Mouse (Mus musculus): ENCODE results near the gene Fetub.

Gene Fetub

DNA sequence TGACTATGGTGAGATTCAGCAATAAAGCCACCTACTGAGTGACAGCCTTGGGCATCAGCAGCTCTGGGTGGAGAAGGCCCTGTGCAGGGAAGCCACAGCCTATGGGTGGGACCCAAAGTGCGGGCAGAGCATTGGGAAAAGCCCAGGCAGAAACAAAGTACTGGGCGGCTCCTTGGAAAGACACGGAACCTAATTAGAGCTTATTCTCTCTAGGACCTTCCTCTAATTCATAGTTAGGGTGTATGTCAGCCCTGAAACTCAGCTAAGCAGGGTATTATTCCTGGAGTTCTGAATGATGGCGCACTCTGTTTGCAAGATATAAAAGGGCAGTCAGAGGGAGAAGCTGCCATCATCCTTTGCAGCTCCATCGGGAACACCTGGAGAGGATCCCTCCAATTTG lies at the start of gene Fetub:
Gene Fetub, plus strand, starts transcription at position 301 of the 400 bp plus-strand sequence.
- no peak for DNase-seq (ENCODE audit: low spot score)

GRCm38 (mm10) chr16:22872397-22872796 lies 45.7 kb upstream of the Fetub start:
- no peak for DNase-seq (ENCODE audit: low spot score)

DNA sequence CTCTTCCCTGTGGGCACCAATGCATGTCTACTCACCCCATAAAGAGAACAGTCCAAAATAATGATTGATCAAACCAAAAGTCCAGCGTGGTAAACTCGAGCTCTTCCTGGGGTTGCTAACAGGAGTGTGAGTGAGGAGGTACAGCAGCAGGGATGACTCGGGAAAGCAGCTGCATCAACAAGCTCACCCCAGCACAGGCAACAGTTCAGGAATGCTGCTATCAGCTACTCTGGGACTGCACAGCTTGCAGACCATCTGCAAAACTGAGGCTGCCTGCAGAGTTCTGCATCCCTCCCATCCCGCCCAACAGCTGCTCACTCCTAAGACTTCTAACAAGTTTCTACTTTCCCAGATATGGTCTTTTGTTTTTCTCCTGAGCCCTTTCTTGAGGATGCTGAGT lies 44.8 kb upstream of the Fetub start:
- no peak for DNase-seq (ENCODE audit: low spot score)

- DNase-seq (ENCODE audit: low spot score): peak; percentile 74
Measured at GRCm38 (mm10) chr16:22876218-22877043, 41.7 kb upstream of the Fetub start.

DNA sequence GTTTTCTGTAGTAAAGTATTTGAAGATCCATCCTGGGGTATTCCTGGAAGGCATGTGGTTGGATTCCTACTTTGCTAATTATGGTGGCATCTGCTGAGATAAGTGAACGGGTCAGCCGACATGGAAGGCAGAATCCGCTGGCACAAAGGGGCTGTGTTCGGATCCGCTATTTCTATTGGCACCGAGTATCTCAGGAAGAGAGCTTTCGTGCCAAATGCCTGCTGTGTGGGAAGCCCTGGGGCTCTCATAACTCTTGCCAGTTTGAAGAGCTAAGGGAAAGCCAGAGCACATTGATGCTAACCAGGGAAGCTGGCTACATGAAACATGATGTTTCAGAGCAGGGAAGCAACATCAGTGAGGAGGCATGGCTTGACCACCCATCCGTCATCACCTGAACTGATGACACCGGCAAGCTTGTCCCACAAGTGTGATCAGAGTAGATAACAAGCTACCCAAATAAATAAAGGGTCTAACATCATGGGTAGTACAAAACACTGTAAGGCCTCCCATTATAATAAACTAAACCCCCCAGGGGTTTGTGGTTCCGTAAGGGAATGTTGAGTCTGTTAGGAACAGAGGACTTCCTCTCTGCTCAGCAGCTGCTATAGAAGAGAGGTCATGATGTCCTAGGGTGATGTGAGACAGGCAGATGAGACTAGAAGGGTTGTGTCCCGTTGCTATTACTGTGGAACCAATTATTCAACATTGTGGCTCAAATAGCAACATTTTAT lies 40.3 kb upstream of the Fetub start:
- peak; percentile 15 for DNase-seq (ENCODE audit: low spot score)

- no peak for DNase-seq (ENCODE audit: low spot score)
Measured at GRCm38 (mm10) chr16:22878716-22879115, 39.4 kb upstream of the Fetub start.

- no peak for DNase-seq (ENCODE audit: low spot score)
Measured at GRCm38 (mm10) chr16:22879945-22880595, 38.1 kb upstream of the Fetub start.

DNA sequence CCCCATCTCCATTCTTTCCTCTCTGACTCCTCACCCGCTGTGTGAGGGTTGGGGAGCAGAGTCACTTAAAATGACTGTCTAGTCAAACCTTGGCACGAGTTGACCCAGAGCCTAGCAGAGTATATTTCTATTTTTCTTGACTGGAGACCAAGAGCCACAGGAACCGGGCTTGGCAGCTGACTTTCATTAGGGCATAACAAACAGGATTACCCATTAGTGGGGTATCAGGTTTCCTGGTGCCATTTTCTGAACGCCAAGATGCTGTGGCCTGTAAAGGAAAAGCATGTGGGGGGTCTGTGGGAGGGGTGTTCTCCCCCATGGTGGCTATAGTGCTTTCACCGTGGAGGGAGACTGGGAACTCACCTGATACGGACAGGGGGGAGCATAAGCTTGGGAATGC lies 37.2 kb upstream of the Fetub start:
- no peak for DNase-seq (ENCODE audit: low spot score)

DNA sequence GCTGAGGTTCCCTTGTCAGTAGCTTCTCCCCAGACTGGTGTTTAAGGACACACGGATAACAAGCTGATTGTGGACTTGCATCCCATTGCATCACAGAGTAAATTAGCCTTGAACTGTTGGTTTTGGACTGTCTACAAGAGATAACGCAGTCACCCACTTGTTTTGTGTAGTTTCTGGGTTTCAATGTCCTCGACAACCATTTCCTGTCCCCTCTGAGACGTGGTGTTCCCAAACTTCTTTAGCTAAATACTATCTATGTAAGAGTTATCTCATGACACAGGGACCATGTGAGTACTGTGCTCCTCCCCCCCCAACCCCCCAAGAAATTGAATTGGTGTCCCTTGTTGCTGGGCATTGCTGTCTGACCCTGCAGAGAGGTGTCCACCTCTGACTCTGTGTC lies 36.6 kb upstream of the Fetub start:
- DNase-seq (ENCODE audit: low spot score): no peak

GRCm38 (mm10) chr16:22883441-22883840 lies 34.7 kb upstream of the Fetub start:
- no peak for DNase-seq (ENCODE audit: low spot score)

DNA sequence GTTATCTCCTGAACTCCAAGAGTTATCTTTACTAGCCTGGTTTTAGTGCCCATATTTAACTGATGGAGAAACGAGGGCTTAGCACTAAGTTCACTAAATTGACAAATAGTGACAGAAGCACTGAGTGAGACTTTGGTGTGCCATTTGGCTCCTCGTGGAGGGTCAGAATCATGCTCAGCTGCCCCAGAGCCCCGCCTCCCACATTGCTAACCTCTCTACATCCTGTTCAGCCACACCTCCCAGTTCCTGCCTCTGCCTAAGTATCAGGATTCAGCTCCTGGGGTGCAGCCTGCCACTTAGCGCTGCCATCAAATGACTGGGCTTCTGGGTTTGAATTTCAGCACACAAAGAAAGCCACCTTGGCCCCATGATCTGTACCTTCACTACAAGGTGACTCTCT lies 32.8 kb upstream of the Fetub start:
- DNase-seq (ENCODE audit: low spot score): no peak

DNA sequence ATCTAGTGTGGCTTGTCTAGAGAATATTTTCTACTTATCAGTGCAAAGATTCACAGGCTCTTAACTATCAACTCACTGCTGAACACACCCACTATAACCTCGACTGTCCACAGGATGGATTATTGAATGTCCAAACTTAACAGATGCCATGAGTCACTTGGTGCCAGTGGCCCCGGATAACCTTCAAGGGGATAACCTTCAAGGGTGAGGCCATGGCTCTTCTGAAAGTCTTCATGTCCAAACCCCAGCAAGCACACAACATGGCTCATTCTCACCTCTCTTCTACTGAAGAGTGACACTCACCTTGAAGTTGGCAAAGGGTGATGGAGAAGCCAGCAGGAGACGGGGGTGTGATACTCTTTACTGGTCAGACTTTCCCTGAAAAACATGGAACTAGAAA lies 31.4 kb upstream of the Fetub start:
- DNase-seq (ENCODE audit: low spot score): no peak

DNA sequence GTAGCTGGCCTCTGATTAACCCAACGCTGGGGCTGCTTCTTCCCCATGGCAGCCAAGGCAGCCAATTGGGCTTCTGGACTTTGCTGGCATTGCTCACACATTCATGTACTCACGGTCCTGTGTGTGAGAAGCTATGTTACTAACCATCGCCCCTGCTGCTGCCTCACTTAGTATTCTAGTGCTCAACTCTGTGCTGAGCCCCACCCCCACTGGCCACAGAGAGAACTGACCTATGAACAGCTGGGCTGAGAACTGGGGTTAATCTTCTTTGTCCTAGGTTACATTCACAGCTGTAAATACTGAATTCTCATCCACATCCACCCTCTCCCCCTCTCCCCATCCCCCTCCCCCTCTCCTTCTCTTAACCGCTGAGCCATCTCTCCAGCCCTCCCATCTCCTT lies 29.3 kb upstream of the Fetub start:
- no peak for DNase-seq (ENCODE audit: low spot score)

GRCm38 (mm10) chr16:22889716-22890115 lies 28.4 kb upstream of the Fetub start:
- no peak for DNase-seq (ENCODE audit: low spot score)

DNA sequence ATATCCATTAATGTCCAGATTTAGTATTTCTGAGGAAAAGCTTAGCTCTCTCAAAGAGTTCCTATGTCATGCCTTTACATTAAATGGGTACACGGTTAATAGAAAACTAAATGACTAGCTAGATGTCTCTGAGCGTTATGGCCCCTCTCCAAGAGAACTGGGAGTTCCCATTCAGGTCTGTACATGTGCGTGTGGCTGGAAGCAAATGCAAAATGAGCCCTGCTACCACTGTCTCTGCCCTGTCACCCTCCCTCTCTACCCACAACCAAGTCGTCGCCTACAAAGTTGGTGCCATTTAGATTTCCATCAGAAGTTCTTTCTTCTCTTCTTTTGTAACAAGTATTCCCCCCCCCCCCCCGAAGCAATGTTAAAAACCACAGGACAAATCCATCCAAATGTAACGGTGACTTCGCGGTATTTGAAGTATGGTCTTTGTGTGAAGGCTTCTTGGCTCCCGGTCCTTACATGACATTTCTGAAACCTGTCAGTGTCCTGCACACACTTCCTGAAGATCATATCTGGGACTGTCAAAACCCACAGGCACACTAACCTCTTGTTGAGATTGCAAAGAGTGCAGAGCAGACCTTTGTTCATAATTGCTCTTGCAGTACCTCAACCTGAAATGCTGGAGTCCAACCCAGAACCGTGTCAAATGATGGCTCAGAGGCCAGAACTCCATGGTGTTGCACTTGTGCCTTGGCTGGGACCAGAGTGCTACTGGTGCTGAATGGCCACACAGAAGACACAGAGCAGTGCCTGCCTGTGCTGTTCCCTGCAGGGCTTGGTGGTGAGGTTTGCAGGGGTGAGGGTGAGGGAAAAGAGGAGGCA lies 27.2 kb upstream of the Fetub start, which contains the start of gene Ahsg:
Gene Ahsg, plus strand, starts transcription at position 595 of the 828 bp plus-strand sequence.
- no peak for DNase-seq (ENCODE audit: low spot score)

GRCm38 (mm10) chr16:22891733-22892154 lies 26.4 kb upstream of the Fetub start:
- no peak for DNase-seq (ENCODE audit: low spot score)

- DNase-seq (ENCODE audit: low spot score): peak; percentile 60
Measured at GRCm38 (mm10) chr16:22894095-22894494, 24.0 kb upstream of the Fetub start.

- DNase-seq (ENCODE audit: low spot score): peak; percentile 60
Measured at GRCm38 (mm10) chr16:22896618-22897017, 21.5 kb upstream of the Fetub start.

DNA sequence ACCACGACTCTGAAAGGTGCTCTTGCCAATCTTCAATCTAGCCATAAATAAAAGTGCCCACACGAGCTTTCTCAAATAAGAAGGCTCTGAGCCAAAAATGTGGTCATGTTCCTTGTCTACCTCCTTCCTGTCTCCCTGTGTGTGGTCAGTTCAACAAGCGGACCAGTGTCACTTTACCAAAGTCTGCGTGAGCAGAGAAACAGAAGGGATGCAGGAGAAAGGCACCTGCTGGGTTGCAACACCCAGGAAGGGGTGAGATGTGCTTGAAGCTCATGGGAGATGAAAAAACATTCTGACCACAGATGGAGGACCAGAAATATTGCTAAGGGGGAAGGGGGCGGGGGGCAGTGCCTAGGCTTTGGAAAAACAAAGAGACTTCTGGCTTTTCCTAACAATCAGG lies 18.8 kb upstream of the Fetub start:
- DNase-seq (ENCODE audit: low spot score): no peak

- no peak for DNase-seq (ENCODE audit: low spot score)
Measured at GRCm38 (mm10) chr16:22899866-22900570, 18.1 kb upstream of the Fetub start.

DNA sequence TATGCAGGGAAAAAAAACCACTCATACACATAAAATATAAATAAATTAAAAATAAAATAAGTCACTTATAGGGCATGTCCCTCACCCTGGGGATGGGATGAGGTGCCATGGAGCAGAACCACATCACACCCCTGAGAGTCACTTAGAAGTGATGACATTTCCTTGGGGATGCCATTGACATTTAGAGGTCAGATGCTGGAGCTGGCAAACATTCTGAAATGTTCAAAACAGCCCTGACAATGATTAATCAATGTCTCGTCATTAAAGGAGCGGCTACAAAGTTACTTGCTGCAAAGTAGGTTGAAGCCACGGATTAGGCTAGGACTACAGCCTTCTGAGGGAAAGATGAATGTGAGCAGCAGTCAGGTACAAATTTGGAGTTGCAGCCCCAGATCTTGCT lies 16.8 kb upstream of the Fetub start:
- no peak for DNase-seq (ENCODE audit: low spot score)
